Mouse (Mus musculus) myocyte (in vitro differentiated cells): ENCODE data around the gene Fbxw4.

Experiments
- E2F4 ChIP-seq: IDR thresholded peaks from one replicate; pipeline ENCODE4 v1.6.1; 2011; ENCODE audit warnings: mild to moderate bottlenecking, control low read depth, moderate library complexity; ENCODE audit not compliant: insufficient read depth
- POLR2A ChIP-seq: IDR thresholded peaks from one replicate; pipeline ENCODE4 v1.6.1; 2011; ENCODE audit warnings: low read depth, mild to moderate bottlenecking, control low read depth, moderate library complexity; ENCODE audit not compliant: insufficient read length
- POLR2AphosphoS2 ChIP-seq: IDR thresholded peaks from one replicate; pipeline ENCODE4 v1.6.1; 2011; ENCODE audit warnings: low read depth, control low read depth; ENCODE audit not compliant: insufficient read length
- REST ChIP-seq: IDR thresholded peaks from one replicate; pipeline ENCODE4 v1.6.1; 2011; ENCODE audit warnings: mild to moderate bottlenecking, control low read depth, moderate library complexity; ENCODE audit not compliant: insufficient read depth, insufficient read length
- TCF12 ChIP-seq: IDR thresholded peaks from one replicate; pipeline ENCODE4 v1.6.1; 2011; ENCODE audit warnings: mild to moderate bottlenecking, control low read depth; ENCODE audit not compliant: poor library complexity, insufficient read depth, severe bottlenecking

- TF ChIP-seq POLR2A: peak; percentile 83
- peak; percentile 58 for TF ChIP-seq POLR2AphosphoS2
- TF ChIP-seq TCF12: no peak
- no peak for TF ChIP-seq REST
- TF ChIP-seq E2F4: no peak
Observed at GRCm38 (mm10) chr19:45659738-45660502, at the start of gene Fbxw4.
